Mouse (Mus musculus): Measurements from ENCODE around the gene Filip1l.

- no peak for TF ChIP-seq CHD2 (IDR thresholded peaks at IDR 0.05; ENCODE audit: low read depth, low read length)
- no peak for TF ChIP-seq ZC3H11A (IDR thresholded peaks at IDR 0.05; ENCODE audit: borderline replicate concordance, low read depth, low read length)
- no peak for TF ChIP-seq MAFK (IDR thresholded peaks at IDR 0.05; ENCODE audit: insufficient read depth, low read depth, low read length)
- no peak for TF ChIP-seq HCFC1 (IDR thresholded peaks at IDR 0.05; ENCODE audit: borderline replicate concordance, insufficient read depth, low read length)
Observed at GRCm38 (mm10) chr16:57402910-57403309, 50.0 kb downstream of the Filip1l start.
